Mouse (Mus musculus): ENCODE data around the gene Mfsd4b5. TPM values are rescaled to one million over a fixed set of nuclear protein-coding genes. Genes with fewer than 3 reads are reported as not detected.

Mfsd4b5 gene
- polyA plus RNA-seq, 1 experiment from 2014 or later: 0.14 TPM

Other genes starting within 250 kb of the Mfsd4b5 start
- 6.0 and 6.1 TPM in 2 replicates for gene Mfsd4b4, start 87.4 kb downstream of the Mfsd4b5 start, polyA plus RNA-seq (2016; fragmentation: Nextera tagmentation; extraction: Ambion mirVana)
- not detected in 2 replicates for gene Mfsd4b2, start 59.7 kb downstream of the Mfsd4b5 start, polyA plus RNA-seq (2016; fragmentation: Nextera tagmentation; extraction: Ambion mirVana)
- gene Mfsd4b3, start 26.5 kb downstream of the Mfsd4b5 start, polyA plus RNA-seq (2016; fragmentation: Nextera tagmentation; extraction: Ambion mirVana): 0.19 and 0.31 TPM in 2 replicates
- gene Mfsd4b1, start 38.6 kb upstream of the Mfsd4b5 start, polyA plus RNA-seq (2016; fragmentation: Nextera tagmentation; extraction: Ambion mirVana): 0.35 and 0.49 TPM in 2 replicates
- gene Slc16a10, start 155.6 kb upstream of the Mfsd4b5 start, polyA plus RNA-seq (2016; fragmentation: Nextera tagmentation; extraction: Ambion mirVana): 12.6 and 13.6 TPM in 2 replicates

Data from hindbrain, embryonic 12.5 days (tissue).